Mouse (Mus musculus): ENCODE measurements around the gene Vps35l. TPM values are rescaled to one million over a fixed set of nuclear protein-coding genes. Genes with fewer than 3 reads are reported as not detected.

Vps35l gene
- polyA plus RNA-seq, 1 experiment: 120 TPM

GRCm38 (mm10) chr7:118773027-118773426, 33.0 kb downstream of the Vps35l start:
- Histone ChIP-seq H3K4me3 (ENCODE audit: insufficient read depth, low read length) (no peak overlapping the region), H3K27ac (ENCODE audit: insufficient read depth, low read depth, low read length) (no peak overlapping the region), H3K4me1 (ENCODE audit: control insufficient read depth, insufficient read depth, low read length) (peaks cover 10% of the 10 kb centered on the region)
- TF ChIP-seq CTCF (IDR thresholded peaks at IDR 0.05; ENCODE audit: low read depth, low read length): no peak
- TF ChIP-seq POLR2A (IDR thresholded peaks at IDR 0.05; ENCODE audit: borderline replicate concordance, low read depth, low read length): no peak

- TF ChIP-seq POLR2A (IDR thresholded peaks at IDR 0.05; ENCODE audit: borderline replicate concordance, low read depth, low read length) (no peak), CTCF (IDR thresholded peaks at IDR 0.05; ENCODE audit: low read depth, low read length) (no peak)
- no peak overlapping the region for H3K27ac ChIP-seq (ENCODE audit: insufficient read depth, low read depth, low read length)
- peaks cover 19% of the 10 kb centered on the region for H3K4me1 ChIP-seq (ENCODE audit: control insufficient read depth, insufficient read depth, low read length)
- H3K4me3 ChIP-seq (ENCODE audit: insufficient read depth, low read length): no peak overlapping the region
These were observed 36.0 kb downstream of the Vps35l start for GRCm38 (mm10) chr7:118775991-118776390.

GRCm38 (mm10) chr7:118776491-118776890, 36.5 kb downstream of the Vps35l start:
- Histone ChIP-seq H3K4me1 (ENCODE audit: control insufficient read depth, insufficient read depth, low read length) (peaks cover 23% of the 10 kb centered on the region), H3K4me3 (ENCODE audit: insufficient read depth, low read length) (no peak overlapping the region), H3K27ac (ENCODE audit: insufficient read depth, low read depth, low read length) (no peak overlapping the region)
- TF ChIP-seq CTCF (IDR thresholded peaks at IDR 0.05; ENCODE audit: low read depth, low read length) (no peak), POLR2A (IDR thresholded peaks at IDR 0.05; ENCODE audit: borderline replicate concordance, low read depth, low read length) (no peak)

- H3K27ac ChIP-seq (ENCODE audit: insufficient read depth, low read depth, low read length): peak overlapping the region; percentile 69
- H3K4me1 ChIP-seq (ENCODE audit: control insufficient read depth, insufficient read depth, low read length): peaks cover 26% of the 10 kb centered on the region
- TF ChIP-seq POLR2A (IDR thresholded peaks at IDR 0.05; ENCODE audit: borderline replicate concordance, low read depth, low read length) (no peak), CTCF (IDR thresholded peaks at IDR 0.05; ENCODE audit: low read depth, low read length) (no peak)
These were observed 37.8 kb downstream of the Vps35l start for GRCm38 (mm10) chr7:118777598-118778394.

GRCm38 (mm10) chr7:118778561-118778960, 38.5 kb downstream of the Vps35l start:
- peaks cover 26% of the 10 kb centered on the region for H3K4me1 ChIP-seq (ENCODE audit: control insufficient read depth, insufficient read depth, low read length)
- H3K4me3 ChIP-seq (ENCODE audit: insufficient read depth, low read length): no peak overlapping the region
- no peak overlapping the region for H3K27ac ChIP-seq (ENCODE audit: insufficient read depth, low read depth, low read length)
- TF ChIP-seq CTCF (IDR thresholded peaks at IDR 0.05; ENCODE audit: low read depth, low read length) (no peak), POLR2A (IDR thresholded peaks at IDR 0.05; ENCODE audit: borderline replicate concordance, low read depth, low read length) (no peak)

More at GRCm38 (mm10) chr7:118777598-118778394, 37.8 kb downstream of the Vps35l start:
- no peak overlapping the region for H3K4me3 ChIP-seq (ENCODE audit: insufficient read depth, low read length)

- no peak overlapping the region for H3K4me3 ChIP-seq (ENCODE audit: insufficient read depth, low read length)
These were observed 43.4 kb downstream of the Vps35l start for GRCm38 (mm10) chr7:118783305-118784001.

GRCm38 (mm10) chr7:118786091-118786490, 46.1 kb downstream of the Vps35l start:
- H3K27ac ChIP-seq (ENCODE audit: insufficient read depth, low read depth, low read length): peak overlapping the region; percentile 74
- peaks cover 20% of the 10 kb centered on the region for H3K4me1 ChIP-seq (ENCODE audit: control insufficient read depth, insufficient read depth, low read length)
- no peak overlapping the region for H3K4me3 ChIP-seq (ENCODE audit: insufficient read depth, low read length)
- TF ChIP-seq POLR2A (IDR thresholded peaks at IDR 0.05; ENCODE audit: borderline replicate concordance, low read depth, low read length): no peak
- no peak for TF ChIP-seq CTCF (IDR thresholded peaks at IDR 0.05; ENCODE audit: low read depth, low read length)

More at GRCm38 (mm10) chr7:118783305-118784001, 43.4 kb downstream of the Vps35l start:
- no peak overlapping the region for H3K27ac ChIP-seq (ENCODE audit: insufficient read depth, low read depth, low read length)
- H3K4me1 ChIP-seq (ENCODE audit: control insufficient read depth, insufficient read depth, low read length): peaks cover 28% of the 10 kb centered on the region
- no peak for TF ChIP-seq POLR2A (IDR thresholded peaks at IDR 0.05; ENCODE audit: borderline replicate concordance, low read depth, low read length)
- no peak for TF ChIP-seq CTCF (IDR thresholded peaks at IDR 0.05; ENCODE audit: low read depth, low read length)

- TF ChIP-seq CTCF (IDR thresholded peaks at IDR 0.05; ENCODE audit: low read depth, low read length): no peak
- TF ChIP-seq POLR2A (IDR thresholded peaks at IDR 0.05; ENCODE audit: borderline replicate concordance, low read depth, low read length): no peak
- H3K4me3 ChIP-seq (ENCODE audit: insufficient read depth, low read length): no peak overlapping the region
- H3K27ac ChIP-seq (ENCODE audit: insufficient read depth, low read depth, low read length): no peak overlapping the region
- peaks cover 14% of the 10 kb centered on the region for H3K4me1 ChIP-seq (ENCODE audit: control insufficient read depth, insufficient read depth, low read length)
These were observed 47.3 kb downstream of the Vps35l start for GRCm38 (mm10) chr7:118787326-118787725.

- peaks cover 14% of the 10 kb centered on the region for H3K4me1 ChIP-seq (ENCODE audit: control insufficient read depth, insufficient read depth, low read length)
- TF ChIP-seq CTCF (IDR thresholded peaks at IDR 0.05; ENCODE audit: low read depth, low read length): no peak
- H3K4me3 ChIP-seq (ENCODE audit: insufficient read depth, low read length): no peak overlapping the region
- no peak overlapping the region for H3K27ac ChIP-seq (ENCODE audit: insufficient read depth, low read depth, low read length)
These were observed 48.5 kb downstream of the Vps35l start for GRCm38 (mm10) chr7:118788481-118788880.

GRCm38 (mm10) chr7:118790292-118790691, 50.3 kb downstream of the Vps35l start:
- Histone ChIP-seq H3K27ac (ENCODE audit: insufficient read depth, low read depth, low read length) (no peak overlapping the region), H3K4me1 (ENCODE audit: control insufficient read depth, insufficient read depth, low read length) (peaks cover 12% of the 10 kb centered on the region), H3K4me3 (ENCODE audit: insufficient read depth, low read length) (no peak overlapping the region)
- no peak for TF ChIP-seq POLR2A (IDR thresholded peaks at IDR 0.05; ENCODE audit: borderline replicate concordance, low read depth, low read length)
- no peak for TF ChIP-seq CTCF (IDR thresholded peaks at IDR 0.05; ENCODE audit: low read depth, low read length)
